Mouse (Mus musculus) G1E (cell line): Measurements from ENCODE around the gene Als2cr12.

Source experiments
- CTCF ChIP-seq: IDR thresholded peaks from 2 replicates; pipeline ENCODE4 v1.5.1; 2012; ENCODE audit warnings: low read depth, low read length, inconsistent platforms, mixed read lengths
- GATA1 ChIP-seq: IDR thresholded peaks from 2 replicates; pipeline ENCODE4 v1.6.1; 2012; ENCODE audit warnings: borderline replicate concordance, low read length, inconsistent platforms, mixed read lengths
- POLR2AphosphoS5 ChIP-seq: IDR thresholded peaks from 2 replicates; pipeline ENCODE4 v1.6.1; 2012; ENCODE audit warnings: low read depth, low read length, inconsistent platforms; ENCODE audit not compliant: insufficient replicate concordance
- TAL1 ChIP-seq: conservative IDR thresholded peaks from 2 replicates; pipeline ENCODE4 v1.6.1; 2012; ENCODE audit warnings: low read depth, low read length, inconsistent platforms, mixed read lengths

GRCm38 (mm10) chr1:58690006-58690744 lies 5.6 kb downstream of the Als2cr12 start:
- TF ChIP-seq CTCF (no peak), POLR2AphosphoS5 (no peak), GATA1 (no peak), TAL1 (no peak)
